Mouse (Mus musculus) embryonic facial prominence, embryonic 15.5 days (tissue): ENCODE measurements at regions not wholly inside any gene's neighbourhood (a gene's known extent, or its start where the extent isn't known, plus 50 kb on each side); places are given as distances from the start of the nearest gene placed in this dataset.
A peak's percentile ranks its signal among the peaks of the same experiment; 100 is the strongest.

ENCODE experiments used
- ATAC-seq: fragments of 200-750 bp; cut with Nextera tagmentation; 2 replicates; pipeline ENCODE4 v1.8.0; 2017; ENCODE audit warnings: low read depth, moderate TSS enrichment; ENCODE audit not compliant: insufficient number of reproducible peaks, low FRiP score, low TSS enrichment
- H3K27ac ChIP-seq: fragments of 300-500 bp; sonication (generic); replicated peaks from 2 replicates; pipeline ENCODE4 v1.5.1; 2015; ENCODE audit warnings: mild to moderate bottlenecking, inconsistent platforms
- H3K27me3 ChIP-seq: fragments of 300-500 bp; sonication (generic); 2 replicates; pipeline ENCODE4 v1.6.1; 2015; ENCODE audit warnings: inconsistent platforms
- H3K36me3 ChIP-seq: fragments of 300-500 bp; sonication (generic); 2 replicates; pipeline ENCODE4 v1.6.1; 2015; ENCODE audit warnings: mild to moderate bottlenecking, inconsistent platforms
- H3K4me1 ChIP-seq: fragments of 300-500 bp; sonication (generic); 2 replicates; pipeline ENCODE4 v1.6.1; 2015; ENCODE audit warnings: inconsistent platforms
- H3K4me2 ChIP-seq: fragments of 300-500 bp; sonication (generic); replicated peaks from 2 replicates; pipeline ENCODE4 v1.6.1; 2015; ENCODE audit warnings: mild to moderate bottlenecking, inconsistent platforms
- H3K4me3 ChIP-seq: fragments of 300-500 bp; sonication (generic); replicated peaks from 2 replicates; pipeline ENCODE4 v1.5.1; 2015; ENCODE audit warnings: mild to moderate bottlenecking, inconsistent platforms
- H3K9ac ChIP-seq: fragments of 300-500 bp; sonication (generic); 2 replicates; pipeline ENCODE4 v1.6.1; 2015; ENCODE audit warnings: inconsistent platforms
- H3K9me3 ChIP-seq: fragments of 300-500 bp; sonication (generic); replicated peaks from 2 replicates; pipeline ENCODE4 v1.6.1; 2016; ENCODE audit warnings: inconsistent platforms
- WGBS: fragments of 180-500 bp; shearing (Covaris S2); methylation state at CpG from one replicate; pipeline ENCODE4 v1.1.7; 2015; 5-methylcytosine and 5-hydroxymethylcytosine counted together

DNA sequence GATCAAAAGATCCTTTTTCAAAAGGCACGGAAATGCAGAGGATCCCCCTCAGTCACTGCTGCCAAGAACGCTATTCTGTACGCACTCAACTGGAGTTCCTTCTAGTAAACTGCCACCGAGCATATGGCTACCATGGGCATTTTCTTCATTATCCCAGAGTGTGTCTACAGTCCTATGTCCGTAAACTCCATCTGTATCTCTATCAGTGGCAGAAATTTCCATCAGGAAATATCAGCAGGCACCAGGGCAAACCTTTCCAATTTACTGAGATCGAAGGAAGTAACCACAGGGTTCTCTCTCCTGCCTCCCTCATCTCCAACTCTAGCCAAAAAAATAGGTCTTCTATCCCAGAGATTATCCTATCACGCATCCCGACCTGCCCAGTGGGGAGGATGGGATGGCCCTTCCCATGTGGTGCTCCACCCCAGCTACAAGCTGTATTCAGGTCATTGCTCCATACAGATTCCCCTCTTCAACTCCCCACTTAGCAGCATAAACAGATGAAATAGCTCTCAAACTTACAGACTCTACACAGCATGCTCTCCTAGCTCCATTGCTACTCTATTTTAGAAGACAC lies 310.5 kb downstream of the Gm45692 start:
- no peaks in the 10 kb centered on the region for H3K36me3 ChIP-seq
- no peaks in the 10 kb centered on the region for H3K4me1 ChIP-seq
- H3K9me3 ChIP-seq, result no peaks in the 10 kb centered on the region
- no peak for ATAC-seq
- H3K27me3 ChIP-seq, result no peaks in the 10 kb centered on the region
- H3K4me3 ChIP-seq, result no peak overlapping the region
- H3K27ac ChIP-seq, result no peak overlapping the region
- H3K4me2 ChIP-seq, result no peak overlapping the region
- no peak overlapping the region for H3K9ac ChIP-seq
- WGBS, result 82% methylated on average over 8 of the region's 8 CpGs

DNA sequence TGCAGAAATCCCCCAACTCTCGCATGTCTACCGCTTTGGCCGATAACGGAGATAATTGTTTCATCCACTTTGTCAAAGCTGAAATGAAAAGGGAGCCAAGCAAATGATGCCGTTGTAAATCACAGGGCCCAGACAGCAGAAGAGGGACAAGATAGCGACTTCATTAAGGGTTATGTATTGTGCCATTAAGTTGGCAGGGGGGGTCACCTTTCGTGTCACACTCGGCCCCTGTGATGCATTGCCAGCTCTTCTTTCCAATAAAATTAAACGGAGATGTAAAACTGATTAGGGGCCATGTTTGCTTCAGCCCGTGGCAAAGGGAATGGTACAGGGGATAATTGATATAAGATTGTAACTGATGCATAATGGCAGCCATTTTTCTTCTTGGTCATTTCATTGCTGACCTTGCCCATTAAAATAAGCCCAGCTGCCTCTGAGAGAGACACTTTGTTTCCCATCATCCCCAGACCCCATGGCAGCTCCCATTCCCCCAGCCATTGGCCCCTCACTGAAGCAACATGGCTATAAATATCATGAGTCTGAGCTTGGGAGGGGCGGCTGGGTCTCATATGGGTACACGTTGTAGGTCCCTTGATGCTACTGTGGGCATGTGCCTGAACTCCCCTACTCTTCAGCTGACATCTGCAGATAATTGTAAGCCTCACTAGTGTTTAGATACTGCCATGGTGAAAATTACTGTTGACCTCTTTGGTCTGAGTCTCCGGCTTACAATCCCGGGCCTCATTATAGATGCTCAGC lies 313.0 kb downstream of the Gm45692 start:
- H3K27ac ChIP-seq, result no peak overlapping the region
- no peak overlapping the region for H3K4me2 ChIP-seq
- ATAC-seq, result no peak
- no peaks in the 10 kb centered on the region for H3K4me1 ChIP-seq
- 87% methylated on average over 14 of the region's 14 CpGs for WGBS
- H3K9ac ChIP-seq, result no peak overlapping the region
- H3K27me3 ChIP-seq, result no peaks in the 10 kb centered on the region
- no peak overlapping the region for H3K4me3 ChIP-seq
- H3K9me3 ChIP-seq, result no peaks in the 10 kb centered on the region
- no peaks in the 10 kb centered on the region for H3K36me3 ChIP-seq

DNA sequence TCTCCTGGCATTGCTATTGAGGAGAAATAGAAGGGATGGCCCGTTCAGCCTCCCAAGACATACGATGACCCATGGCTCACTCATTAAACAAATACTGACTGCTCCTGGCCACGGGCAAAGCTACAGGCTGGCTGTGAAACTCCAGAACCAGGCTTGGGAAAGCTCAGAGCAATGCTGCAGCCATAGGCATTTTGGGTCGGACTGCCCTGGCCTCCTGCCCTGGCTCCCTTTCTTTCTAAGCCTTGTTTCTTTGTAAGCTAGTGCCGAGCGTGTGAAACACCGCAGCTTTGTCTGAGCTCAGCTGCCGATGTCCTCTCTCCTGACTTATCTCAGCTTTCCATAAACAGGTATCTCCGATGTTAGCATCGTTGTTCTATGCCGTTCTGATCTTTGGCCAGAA lies 316.9 kb downstream of the Gm45692 start:
- Histone ChIP-seq H3K4me3 (no peak overlapping the region), H3K9ac (no peak overlapping the region), H3K4me2 (no peak overlapping the region), H3K4me1 (no peaks in the 10 kb centered on the region), H3K9me3 (no peaks in the 10 kb centered on the region), H3K36me3 (no peaks in the 10 kb centered on the region), H3K27me3 (no peaks in the 10 kb centered on the region), H3K27ac (no peak overlapping the region)
- no peak for ATAC-seq
- WGBS, result 92% methylated on average over 11 of the region's 11 CpGs

DNA sequence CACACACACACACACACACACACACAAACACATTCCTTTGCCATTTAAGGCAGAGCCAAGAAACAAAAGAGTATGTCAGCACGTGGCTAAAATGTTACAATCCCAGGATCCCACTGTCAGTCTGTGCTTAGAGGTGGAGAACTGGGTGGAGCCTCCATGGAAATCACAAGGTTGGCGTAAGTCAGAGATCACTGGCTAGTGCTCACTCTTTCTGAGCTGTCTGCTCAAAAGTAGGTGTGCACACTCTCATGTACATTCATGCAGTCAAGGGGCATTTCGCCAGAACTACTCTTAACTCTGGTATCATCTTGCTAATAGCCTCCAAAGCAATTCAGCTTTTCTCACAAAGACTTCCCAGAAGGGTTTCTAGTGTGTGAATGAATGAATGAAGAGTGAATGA lies 318.2 kb downstream of the Gm45692 start:
- Histone ChIP-seq H3K27ac (no peak overlapping the region), H3K9me3 (no peaks in the 10 kb centered on the region), H3K4me2 (no peak overlapping the region), H3K4me3 (no peak overlapping the region), H3K27me3 (no peaks in the 10 kb centered on the region), H3K9ac (no peak overlapping the region), H3K4me1 (no peaks in the 10 kb centered on the region), H3K36me3 (no peaks in the 10 kb centered on the region)
- ATAC-seq, result no peak
- 57% methylated on average over 3 of the region's 3 CpGs for WGBS

DNA sequence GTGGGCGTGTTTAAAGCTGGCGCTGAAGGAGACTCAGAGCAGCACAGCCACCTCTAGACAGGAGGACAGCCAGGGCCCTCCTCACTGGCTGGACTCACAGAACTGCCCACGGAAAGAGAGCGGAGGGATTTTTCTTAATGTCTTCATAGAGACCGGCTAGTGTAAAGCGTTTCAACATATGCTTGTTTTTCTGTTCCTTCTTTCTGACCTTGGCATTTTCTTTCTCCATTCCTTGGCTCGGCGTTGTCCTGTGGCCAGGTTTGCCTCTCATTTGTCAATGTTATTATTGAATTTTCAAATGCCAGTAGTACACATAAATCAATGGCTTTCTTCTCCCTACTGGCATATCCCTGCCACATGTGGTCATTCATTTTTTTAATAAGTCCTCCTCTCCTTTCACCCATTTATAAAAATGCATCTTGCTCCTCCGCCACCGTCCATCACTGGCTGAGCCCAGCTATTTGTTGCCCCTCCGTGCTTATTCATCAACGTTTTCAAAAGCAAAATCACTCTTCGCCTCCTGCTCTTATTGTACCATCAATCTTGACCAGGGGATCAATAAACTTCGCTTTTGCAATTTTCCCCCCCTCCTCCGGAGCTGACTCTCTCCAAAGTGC lies 319.0 kb downstream of the Gm45692 start:
- 0 out of 2 replicates have a peak overlapping the region, but pooled peaks have one; percentile 6 for H3K4me2 ChIP-seq
- H3K4me1 ChIP-seq, result no peaks in the 10 kb centered on the region
- no peak overlapping the region for H3K4me3 ChIP-seq
- 79% methylated on average over 15 of the region's 15 CpGs for WGBS
- no peak overlapping the region for H3K27ac ChIP-seq
- H3K9ac ChIP-seq, result no peak overlapping the region
- no peaks in the 10 kb centered on the region for H3K36me3 ChIP-seq
- ATAC-seq, result no peak
- H3K9me3 ChIP-seq, result no peaks in the 10 kb centered on the region
- no peaks in the 10 kb centered on the region for H3K27me3 ChIP-seq

DNA sequence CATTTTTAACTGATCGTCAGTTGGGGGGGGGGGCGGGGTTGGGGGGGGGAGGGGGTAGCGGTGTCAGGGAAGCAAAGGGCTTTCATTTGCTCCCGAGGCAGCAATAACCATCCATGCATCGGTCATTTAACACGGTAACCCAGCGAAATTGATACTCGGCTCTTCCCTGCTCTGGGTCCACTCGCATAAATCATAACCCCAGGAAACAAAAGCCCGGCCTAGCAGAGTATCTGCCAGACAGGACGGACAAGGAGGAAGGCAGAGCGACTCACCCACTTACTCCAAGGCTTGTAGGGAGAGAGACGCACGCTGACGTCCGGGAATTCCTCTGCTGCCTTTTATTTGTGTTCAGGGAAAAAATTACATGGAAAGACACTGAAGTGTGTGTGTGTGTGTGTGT lies 319.5 kb downstream of the Gm45692 start:
- ATAC-seq, result no peak
- Histone ChIP-seq H3K4me2 (peak overlapping the region; percentile 6; the same call in 1 of the 2 replicates), H3K27me3 (no peaks in the 10 kb centered on the region), H3K9me3 (no peaks in the 10 kb centered on the region), H3K4me3 (no peak overlapping the region), H3K27ac (no peak overlapping the region), H3K4me1 (no peaks in the 10 kb centered on the region), H3K9ac (no peak overlapping the region), H3K36me3 (no peaks in the 10 kb centered on the region)
- WGBS, result 49% methylated on average over 16 of the region's 16 CpGs

DNA sequence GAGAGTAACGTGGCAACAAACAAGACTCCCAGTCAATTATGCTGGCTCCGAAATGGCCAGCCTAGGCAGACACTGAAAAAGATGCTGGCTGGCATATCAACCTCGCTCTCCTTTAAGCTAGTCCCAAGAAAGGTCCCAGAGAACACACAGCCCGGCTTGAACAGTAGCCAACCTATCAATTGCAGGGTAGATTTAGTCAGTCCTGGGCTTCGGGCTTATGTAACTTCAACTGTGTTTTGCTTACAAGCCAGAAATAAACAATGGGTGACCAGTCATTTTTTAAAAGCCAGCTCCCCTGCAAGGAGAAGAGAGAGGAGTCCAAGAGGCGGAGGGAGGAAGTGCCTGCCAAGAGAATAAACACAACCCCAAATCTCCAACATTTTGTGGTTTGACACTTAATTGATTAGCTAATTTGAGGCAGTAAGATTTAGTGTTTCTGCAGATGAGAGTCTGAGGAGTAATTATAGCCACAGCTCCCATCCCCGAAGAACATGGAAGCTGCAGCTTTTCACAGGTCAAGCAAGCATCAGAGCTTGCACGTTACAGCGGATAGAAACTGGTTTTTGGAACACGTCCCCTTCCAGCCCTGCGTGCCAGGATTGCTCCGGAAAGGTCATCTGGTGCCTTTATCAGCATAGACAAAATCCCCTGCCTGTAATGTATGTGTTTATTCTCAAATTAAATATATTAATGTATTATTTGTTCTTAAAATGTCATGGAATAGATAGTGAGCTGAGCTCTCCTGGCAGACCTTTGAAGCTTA lies 322.1 kb downstream of the Gm45692 start:
- Histone ChIP-seq H3K36me3 (no peaks in the 10 kb centered on the region), H3K27me3 (no peaks in the 10 kb centered on the region), H3K9me3 (no peaks in the 10 kb centered on the region), H3K9ac (no peak overlapping the region), H3K27ac (no peak overlapping the region), H3K4me1 (no peaks in the 10 kb centered on the region), H3K4me3 (no peak overlapping the region), H3K4me2 (no peak overlapping the region)
- WGBS, result 68% methylated on average over 12 of the region's 12 CpGs
- no peak for ATAC-seq

DNA sequence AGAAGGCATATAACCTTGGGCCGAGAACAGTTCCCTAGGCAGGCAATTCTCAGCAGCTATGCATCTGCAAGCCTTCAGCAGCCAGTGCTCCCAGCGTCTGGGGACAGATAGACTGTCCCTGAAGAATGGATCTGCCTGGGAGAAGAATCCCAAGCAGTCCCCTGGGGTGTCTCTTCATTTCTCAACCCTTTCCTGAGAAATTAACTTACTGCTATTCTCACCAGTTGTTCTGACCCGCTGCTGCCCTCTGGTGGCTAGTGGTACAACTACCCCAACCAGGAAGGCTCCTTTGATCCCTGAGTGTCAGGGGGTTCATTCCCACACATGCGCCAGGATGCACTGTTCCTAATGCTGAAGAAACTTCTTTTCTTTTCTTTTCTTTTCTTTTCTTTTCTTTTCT lies 323.7 kb downstream of the Gm45692 start:
- Histone ChIP-seq H3K4me1 (no peaks in the 10 kb centered on the region), H3K4me2 (no peak overlapping the region), H3K27me3 (no peaks in the 10 kb centered on the region), H3K9ac (no peak overlapping the region), H3K36me3 (no peaks in the 10 kb centered on the region), H3K9me3 (no peaks in the 10 kb centered on the region), H3K4me3 (no peak overlapping the region), H3K27ac (no peak overlapping the region)
- no peak for ATAC-seq
- WGBS, result 38% methylated on average over 4 of the region's 4 CpGs

DNA sequence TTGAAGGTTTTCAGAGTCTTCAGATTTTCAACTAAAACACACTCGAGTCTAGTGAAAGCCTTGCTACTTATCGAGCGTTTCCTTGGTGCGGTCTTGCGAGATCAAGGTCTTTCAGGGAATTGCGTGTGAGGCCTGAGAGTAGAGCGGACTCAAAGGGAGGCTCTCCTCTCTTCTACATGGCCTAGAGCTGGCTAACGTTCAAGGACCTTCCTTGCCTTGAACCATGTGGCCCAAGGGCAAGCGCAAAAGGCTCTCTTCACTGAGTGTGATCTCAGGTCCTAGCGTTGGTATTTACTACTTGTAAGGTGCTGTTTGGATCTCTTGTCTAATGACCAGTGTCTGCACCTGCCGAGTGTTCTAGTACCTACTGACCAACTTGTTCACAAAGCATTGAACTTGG lies 324.4 kb downstream of the Gm45692 start:
- Histone ChIP-seq H3K27ac (no peak overlapping the region), H3K36me3 (no peaks in the 10 kb centered on the region), H3K4me3 (no peak overlapping the region), H3K4me2 (no peak overlapping the region), H3K27me3 (no peaks in the 10 kb centered on the region), H3K9ac (no peak overlapping the region), H3K9me3 (no peaks in the 10 kb centered on the region), H3K4me1 (no peaks in the 10 kb centered on the region)
- WGBS, result 92% methylated on average over 11 of the region's 11 CpGs
- ATAC-seq, result no peak

DNA sequence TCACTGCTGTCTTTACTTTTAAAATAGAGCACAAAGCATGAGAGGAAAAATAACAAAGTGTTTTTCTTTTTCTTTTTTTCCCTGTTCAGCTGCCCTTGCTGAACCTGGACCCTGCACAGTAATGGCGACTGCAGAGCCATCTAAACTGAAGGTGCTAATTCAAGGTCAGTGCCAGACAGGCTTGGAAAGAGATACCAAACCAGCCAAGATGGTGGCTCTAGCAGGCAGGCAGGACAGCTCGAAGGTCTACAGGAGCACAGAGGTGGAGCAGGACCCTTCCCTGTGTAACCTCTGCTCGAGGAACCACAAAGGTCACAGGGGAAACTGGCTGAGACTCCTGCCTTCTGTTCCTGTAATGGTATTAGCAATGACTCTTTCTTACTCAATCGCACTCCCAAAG lies 326.7 kb downstream of the Gm45692 start:
- Histone ChIP-seq H3K27ac (no peak overlapping the region), H3K36me3 (no peaks in the 10 kb centered on the region), H3K9ac (no peak overlapping the region), H3K9me3 (no peaks in the 10 kb centered on the region), H3K4me2 (no peak overlapping the region), H3K4me3 (no peak overlapping the region), H3K27me3 (no peaks in the 10 kb centered on the region), H3K4me1 (peaks cover 4% of the 10 kb centered on the region; the same call in 1 of the 2 replicates)
- WGBS, result 78% methylated on average over 4 of the region's 4 CpGs
- ATAC-seq, result no peak

DNA sequence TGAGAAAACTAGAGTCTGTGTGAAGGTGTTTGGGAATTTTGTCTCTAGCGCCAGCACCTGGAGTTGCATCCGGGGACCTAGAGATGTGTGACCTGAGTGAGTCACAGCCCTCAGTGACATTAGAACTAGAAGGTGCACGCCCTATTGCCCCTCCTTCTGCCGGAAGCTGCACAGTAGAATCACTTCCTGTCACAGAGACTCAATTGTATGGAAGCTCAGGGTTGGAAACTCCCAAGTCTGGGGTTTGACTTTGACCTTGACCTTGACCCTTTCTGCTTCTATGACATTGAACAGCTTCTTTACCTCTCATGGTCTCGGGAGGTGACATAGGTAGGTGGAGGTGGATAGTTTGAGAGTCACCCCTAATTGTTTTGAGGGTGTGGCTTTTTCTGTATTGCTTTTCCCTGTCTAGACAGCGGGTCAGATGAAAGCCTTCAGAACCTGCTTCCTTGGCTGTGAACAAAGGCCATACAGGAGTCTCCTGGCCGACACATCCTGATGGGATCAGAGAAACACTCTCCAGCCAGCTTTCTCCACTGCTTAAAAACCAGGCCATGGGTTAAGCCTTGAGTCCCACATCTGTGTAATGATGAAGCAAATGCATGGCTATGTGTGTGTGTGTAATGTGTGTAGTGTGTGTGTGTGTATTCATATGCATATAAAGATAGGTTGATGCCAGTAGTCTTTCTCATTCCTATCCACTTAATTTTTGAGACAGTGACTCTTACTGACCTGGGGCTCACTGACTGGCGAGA lies 328.7 kb downstream of the Gm45692 start:
- no peaks in the 10 kb centered on the region for H3K36me3 ChIP-seq
- 80% methylated on average over 8 of the region's 8 CpGs for WGBS
- ATAC-seq, result no peak

More for the DNA sequence above, 328.7 kb downstream of the Gm45692 start:
- H3K27ac ChIP-seq, result no peak overlapping the region
- no peak overlapping the region for H3K4me2 ChIP-seq
- no peak overlapping the region for H3K9ac ChIP-seq
- no peaks in the 10 kb centered on the region for H3K27me3 ChIP-seq
- H3K4me3 ChIP-seq, result no peak overlapping the region
- H3K4me1 ChIP-seq, result peaks cover 4% of the 10 kb centered on the region; the same call in 1 of the 2 replicates
- H3K9me3 ChIP-seq, result no peaks in the 10 kb centered on the region
